Mouse (Mus musculus): ENCODE results near the gene Scap. TPM values are rescaled to one million over a fixed set of nuclear protein-coding genes. Genes with fewer than 3 reads are reported as not detected.
"Not testable (repeated sequence)": the region's sequence is repeated elsewhere in the genome, so short reads cannot be mapped to it uniquely, and the experiment has no call there.

Gene Scap
- total RNA-seq, 2 experiments from 2014 or later = 95.5 to 102 TPM

GRCm38 (mm10) chr9:110329655-110330054 is 3.4 kb upstream of the Scap start:
- DNase-seq (ENCODE audit: extremely low spot score in 1 of 2, low spot score in 1 of 2) = no peak

DNA sequence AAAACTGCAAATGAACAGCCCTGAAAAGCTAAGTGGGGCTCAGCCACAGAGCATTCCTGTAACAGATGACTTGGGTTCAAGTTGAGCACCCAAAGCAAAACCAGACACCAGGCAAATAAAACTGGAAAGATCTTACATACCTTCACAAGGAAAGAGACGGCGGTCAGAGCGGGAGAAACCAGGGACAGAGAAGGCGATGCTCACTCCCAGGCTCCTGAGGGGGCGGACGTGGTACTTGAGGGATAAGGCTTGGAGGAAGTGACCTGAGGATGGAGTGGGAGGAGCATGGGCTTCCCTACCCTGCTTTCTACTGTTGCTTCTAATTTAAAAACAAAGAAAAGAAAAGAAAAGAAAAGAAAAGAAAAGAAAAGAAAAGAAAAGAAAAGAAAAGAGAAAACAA is 2.7 kb upstream of the Scap start:
- DNase-seq (ENCODE audit: extremely low spot score in 1 of 2, low spot score in 1 of 2) = no peak

DNA sequence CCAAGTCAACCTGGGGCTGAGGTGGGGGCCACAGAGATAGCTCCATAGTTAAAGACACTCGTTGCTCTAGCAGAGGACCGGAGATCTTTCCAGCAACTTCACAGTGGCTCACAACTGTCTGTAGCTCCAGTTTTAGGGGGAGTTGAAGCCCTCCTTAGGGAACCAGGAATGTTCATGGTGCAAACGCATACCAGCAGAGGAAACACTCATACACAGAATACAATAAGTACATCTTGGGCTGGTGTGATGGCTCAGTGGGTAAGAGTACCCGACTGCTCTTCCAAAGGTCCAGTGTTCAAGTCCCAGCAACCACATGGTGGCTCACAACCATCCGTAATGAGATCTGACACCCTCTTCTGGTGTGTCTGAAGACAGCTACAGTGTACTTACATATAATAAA is 2.2 kb upstream of the Scap start:
- DNase-seq (ENCODE audit: extremely low spot score in 1 of 2, low spot score in 1 of 2) = not testable (repeated sequence)

- no peak for DNase-seq (ENCODE audit: extremely low spot score in 1 of 2, low spot score in 1 of 2)
Observed at GRCm38 (mm10) chr9:110333896-110334259, 790 bp downstream of the Scap start.

DNA sequence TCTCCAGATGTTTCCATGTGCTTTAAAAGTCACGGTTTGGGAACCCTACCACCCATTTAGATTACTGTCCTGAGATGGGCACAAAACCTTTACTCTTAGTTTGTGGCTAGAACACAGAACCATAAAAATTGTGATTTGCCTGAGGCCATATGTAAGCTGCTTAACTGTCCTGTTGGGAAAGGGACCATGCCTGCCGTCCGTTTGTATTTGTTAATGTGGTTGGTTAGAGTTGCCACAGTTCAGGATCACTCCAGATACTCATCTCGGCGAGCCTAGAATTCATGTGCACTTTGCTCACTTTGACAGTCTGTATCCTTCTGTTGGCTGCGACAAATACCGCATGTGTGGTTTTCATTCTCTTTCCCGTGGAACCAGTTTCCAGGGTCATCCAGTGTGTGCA is 1.8 kb downstream of the Scap start:
- no peak for DNase-seq (ENCODE audit: extremely low spot score in 1 of 2, low spot score in 1 of 2)

GRCm38 (mm10) chr9:110340037-110340750 is 7.1 kb downstream of the Scap start:
- no peak for DNase-seq (ENCODE audit: extremely low spot score in 1 of 2, low spot score in 1 of 2)

- DNase-seq (ENCODE audit: extremely low spot score in 1 of 2, low spot score in 1 of 2) = no peak
Observed at GRCm38 (mm10) chr9:110342008-110342407, 8.9 kb downstream of the Scap start.

GRCm38 (mm10) chr9:110343805-110344204 is 10.7 kb downstream of the Scap start:
- DNase-seq (ENCODE audit: extremely low spot score in 1 of 2, low spot score in 1 of 2) = no peak

GRCm38 (mm10) chr9:110345057-110345739 is 12.1 kb downstream of the Scap start:
- DNase-seq (ENCODE audit: extremely low spot score in 1 of 2, low spot score in 1 of 2) = no peak

GRCm38 (mm10) chr9:110348899-110349298 is 15.8 kb downstream of the Scap start:
- no peak for DNase-seq (ENCODE audit: extremely low spot score in 1 of 2, low spot score in 1 of 2)

- no peak for DNase-seq (ENCODE audit: extremely low spot score in 1 of 2, low spot score in 1 of 2)
Observed at GRCm38 (mm10) chr9:110350188-110350587, 17.1 kb downstream of the Scap start.

GRCm38 (mm10) chr9:110350612-110351011 is 17.5 kb downstream of the Scap start:
- DNase-seq (ENCODE audit: extremely low spot score in 1 of 2, low spot score in 1 of 2) = no peak

DNA sequence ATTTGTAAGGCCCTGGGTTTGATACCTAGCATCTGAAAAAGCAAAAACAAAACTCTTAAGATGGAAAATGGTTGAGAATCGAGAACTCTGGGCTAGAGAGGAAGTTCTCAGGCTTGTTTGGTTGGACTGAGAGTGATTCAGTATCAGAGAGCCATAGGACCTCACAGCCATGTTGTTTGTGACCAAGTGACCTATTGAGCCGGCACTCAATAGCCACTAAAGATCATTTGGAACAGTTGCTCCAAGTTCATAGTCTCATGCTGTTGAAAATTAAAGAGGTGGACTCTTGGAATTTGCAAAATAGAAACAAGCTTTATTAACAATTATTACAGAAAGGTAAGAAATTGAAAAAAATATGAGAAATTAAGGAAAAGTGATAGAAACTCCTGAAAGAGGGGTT is 18.3 kb downstream of the Scap start:
- DNase-seq (ENCODE audit: extremely low spot score in 1 of 2, low spot score in 1 of 2) = no peak

- DNase-seq (ENCODE audit: extremely low spot score in 1 of 2, low spot score in 1 of 2) = no peak
Observed at GRCm38 (mm10) chr9:110351932-110352632, 19.0 kb downstream of the Scap start.

DNA sequence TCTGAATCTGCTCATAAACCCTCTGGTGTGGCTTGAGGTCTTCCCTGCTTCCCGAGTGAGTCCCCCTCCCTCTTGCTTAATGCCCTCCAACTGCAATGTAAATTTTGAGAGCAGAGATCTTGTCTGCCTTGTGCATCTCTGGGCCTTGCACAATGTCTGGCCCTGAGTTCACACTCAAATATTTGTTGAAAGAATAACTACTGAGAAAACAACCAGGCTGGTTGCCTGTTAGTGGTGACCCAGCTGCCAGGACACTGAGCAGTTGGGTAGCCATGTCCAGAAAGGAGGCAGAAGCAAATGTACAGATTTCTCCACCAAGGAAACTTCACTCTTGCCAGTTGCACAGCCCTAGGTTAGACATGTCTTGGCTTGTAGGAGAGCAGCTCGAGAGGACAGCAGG is 25.3 kb downstream of the Scap start:
- DNase-seq (ENCODE audit: extremely low spot score in 1 of 2, low spot score in 1 of 2) = no peak

GRCm38 (mm10) chr9:110361299-110361698 is 28.2 kb downstream of the Scap start:
- no peak for DNase-seq (ENCODE audit: extremely low spot score in 1 of 2, low spot score in 1 of 2)

GRCm38 (mm10) chr9:110362337-110362736 is 29.2 kb downstream of the Scap start:
- no peak for DNase-seq (ENCODE audit: extremely low spot score in 1 of 2, low spot score in 1 of 2)

DNA sequence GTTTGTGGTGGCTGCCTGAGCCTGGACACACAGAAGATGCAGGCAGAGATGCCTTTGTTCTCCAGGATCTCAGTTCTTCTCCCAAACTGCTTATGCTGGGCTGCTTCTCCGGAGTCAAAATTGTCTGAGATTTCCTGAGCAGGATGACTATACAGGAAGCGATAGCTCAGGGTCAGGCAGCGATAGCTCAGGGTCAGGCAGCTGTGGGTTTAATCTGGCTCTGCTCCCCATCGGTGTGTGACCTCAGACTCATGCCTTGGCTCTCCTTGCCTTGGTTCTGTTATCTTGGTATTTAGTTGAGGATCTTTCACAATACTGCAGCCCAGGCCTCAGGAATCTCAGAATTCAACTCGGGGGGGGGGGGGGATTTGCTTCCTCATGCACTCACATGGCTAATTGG is 33.7 kb downstream of the Scap start:
- DNase-seq (ENCODE audit: extremely low spot score in 1 of 2, low spot score in 1 of 2) = no peak

- no peak for DNase-seq (ENCODE audit: extremely low spot score in 1 of 2, low spot score in 1 of 2)
Observed at GRCm38 (mm10) chr9:110369860-110370259, 36.8 kb downstream of the Scap start.

DNA sequence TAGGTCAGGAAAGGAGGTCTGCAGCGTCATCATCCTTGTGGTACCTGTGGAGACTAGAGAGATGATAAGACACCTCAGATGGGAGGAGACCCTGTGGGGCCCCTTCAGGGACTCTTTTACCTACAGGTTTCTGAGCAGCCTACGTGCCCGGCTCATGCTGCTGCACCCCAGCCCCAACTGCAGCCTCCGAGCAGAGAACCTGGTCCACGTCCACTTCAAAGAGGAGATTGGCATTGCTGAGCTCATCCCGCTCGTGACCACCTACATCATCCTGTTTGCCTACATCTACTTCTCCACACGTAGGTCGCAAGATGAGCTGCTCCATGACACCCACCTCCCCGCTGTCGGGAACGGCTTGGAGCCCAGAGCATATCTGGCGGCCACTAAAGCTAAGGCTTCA is 40.8 kb downstream of the Scap start:
- no peak for DNase-seq (ENCODE audit: extremely low spot score in 1 of 2, low spot score in 1 of 2)

DNA sequence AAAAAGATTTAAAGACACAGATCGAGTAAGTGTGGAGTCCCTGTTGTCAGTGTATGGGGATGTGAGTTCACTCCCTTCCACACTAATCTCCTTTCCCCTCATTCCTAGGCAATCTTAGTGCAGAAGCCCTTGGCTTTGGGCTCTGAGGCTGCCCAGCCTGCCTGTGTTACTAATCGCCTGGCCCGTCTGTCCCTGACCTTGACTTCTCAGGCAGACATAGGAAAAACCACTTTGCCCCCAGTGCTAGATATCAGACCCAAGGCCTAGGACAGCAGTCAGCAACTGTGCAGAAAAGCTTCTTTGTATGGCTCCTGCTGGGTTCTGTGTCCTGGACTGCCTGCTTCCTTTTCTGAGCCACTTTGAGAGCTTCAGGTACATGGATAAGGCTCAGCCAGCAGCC is 42.6 kb downstream of the Scap start:
- DNase-seq (ENCODE audit: extremely low spot score in 1 of 2, low spot score in 1 of 2) = no peak

- not testable (repeated sequence) for DNase-seq (ENCODE audit: extremely low spot score in 1 of 2, low spot score in 1 of 2)
Observed at GRCm38 (mm10) chr9:110377655-110378054, 44.6 kb downstream of the Scap start.
